Mouse (Mus musculus): Measurements from ENCODE around the gene Sema4g.

Gene Sema4g

DNA sequence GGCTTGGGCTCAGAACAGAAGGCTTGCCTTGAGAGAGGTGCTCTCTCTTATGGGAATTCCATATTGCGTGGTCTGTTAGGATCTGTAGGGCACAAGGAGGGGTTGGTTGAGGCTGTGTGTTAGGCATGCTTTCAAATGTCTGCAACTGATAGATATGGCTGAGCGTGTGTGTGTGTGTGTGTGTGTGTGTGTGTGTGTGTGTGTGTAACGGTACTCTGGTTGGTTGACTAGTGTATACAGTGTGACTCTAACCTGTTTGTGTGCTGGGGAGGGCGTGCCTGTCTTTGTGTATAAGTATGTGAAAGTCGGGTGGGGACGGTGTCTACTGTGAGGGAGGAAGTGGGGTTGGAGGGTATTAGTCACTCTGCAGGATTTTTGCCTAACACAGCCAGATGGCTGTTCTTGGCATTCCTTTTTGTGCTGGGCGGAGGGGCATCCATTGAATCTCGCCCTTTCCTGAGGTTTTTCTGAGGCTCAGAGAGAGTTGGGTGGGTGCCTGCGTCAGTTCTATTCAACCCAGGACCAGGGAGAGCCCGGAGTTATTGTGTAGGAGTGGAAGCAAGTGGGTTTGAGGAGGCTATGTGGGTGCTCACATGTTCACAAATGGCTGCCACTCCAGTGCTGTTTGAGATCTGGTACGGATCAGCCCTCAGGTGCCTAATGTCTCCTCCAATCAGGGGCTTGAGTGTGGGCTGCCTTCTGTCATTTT is 59.2 kb downstream of the Sema4g start:
- no peak for DNase-seq (ENCODE audit: extremely low read depth, low read depth, low spot score)

DNA sequence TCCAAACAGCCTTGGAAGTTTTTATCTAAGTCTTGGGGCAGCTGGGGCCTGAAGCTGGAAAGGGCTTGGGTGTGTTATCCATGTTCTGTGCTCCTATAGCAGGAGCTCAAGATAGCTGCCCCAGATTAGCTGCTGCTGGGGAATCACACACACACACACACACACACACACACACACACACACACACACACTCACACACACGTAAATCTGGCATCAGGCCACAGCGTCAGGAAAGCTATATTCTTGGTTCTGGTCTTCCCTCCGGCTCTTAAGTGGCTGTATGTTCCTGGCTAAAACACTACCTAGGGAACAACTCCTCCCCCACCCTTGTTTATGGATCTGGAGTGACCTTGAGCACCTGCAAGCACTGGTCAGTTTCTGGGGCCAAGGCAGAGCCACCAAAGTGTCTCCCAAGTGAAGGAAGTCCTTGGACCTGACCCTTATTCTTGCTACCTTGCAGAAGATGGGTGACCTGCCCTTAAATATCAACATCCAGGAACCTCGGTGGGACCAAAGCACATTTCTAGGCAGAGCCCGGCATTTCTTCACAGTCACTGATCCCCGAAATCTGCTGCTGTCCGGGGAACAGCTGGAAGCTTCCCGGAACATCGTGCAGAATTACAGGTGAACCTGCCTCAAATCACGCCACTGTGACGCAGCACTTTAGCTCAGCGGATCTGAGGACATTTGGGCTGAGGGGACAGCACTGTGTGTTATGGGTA is 59.9 kb downstream of the Sema4g start:
- no peak for DNase-seq (ENCODE audit: extremely low read depth, low read depth, low spot score)

DNA sequence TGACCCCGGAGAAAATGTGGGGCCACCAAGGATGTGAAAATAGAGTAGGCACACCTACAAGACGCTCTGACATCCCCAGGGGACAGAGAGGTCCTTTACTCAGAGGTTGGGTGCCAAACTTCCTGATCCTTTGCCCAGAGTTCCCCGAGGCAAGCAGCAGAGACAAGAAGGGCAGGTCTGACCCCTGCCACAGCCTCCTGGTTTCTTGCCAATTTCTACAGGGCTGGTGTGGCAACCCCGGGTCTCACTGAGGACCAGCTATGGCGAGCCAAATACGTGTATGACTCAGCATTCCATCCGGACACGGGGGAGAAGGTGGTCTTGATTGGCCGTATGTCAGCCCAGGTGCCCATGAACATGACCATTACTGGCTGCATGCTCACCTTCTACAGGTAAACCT is 60.6 kb downstream of the Sema4g start:
- DNase-seq (ENCODE audit: extremely low read depth, low read depth, low spot score) = no peak
